Mouse (Mus musculus): ENCODE measurements around the gene Gm10644.

Gene Gm10644

GRCm38 (mm10) chr8:83980845-83981244 lies 25.8 kb upstream of the Gm10644 start:
- DNase-seq (ENCODE audit: extremely low spot score, low spot score) = no peak

GRCm38 (mm10) chr8:83980250-83980649 lies 25.2 kb upstream of the Gm10644 start:
- DNase-seq (ENCODE audit: extremely low spot score, low spot score) = no peak

- no peak for DNase-seq (ENCODE audit: extremely low spot score, low spot score)
Measured at GRCm38 (mm10) chr8:83978200-83978599, 23.2 kb upstream of the Gm10644 start.

- DNase-seq (ENCODE audit: extremely low spot score, low spot score) = no peak
Measured at GRCm38 (mm10) chr8:83977646-83978045, 22.6 kb upstream of the Gm10644 start.

GRCm38 (mm10) chr8:83976779-83977350 lies 21.9 kb upstream of the Gm10644 start:
- DNase-seq (ENCODE audit: extremely low spot score, low spot score) = no peak

GRCm38 (mm10) chr8:83976101-83976630 lies 21.2 kb upstream of the Gm10644 start:
- DNase-seq (ENCODE audit: extremely low spot score, low spot score) = no peak

- DNase-seq (ENCODE audit: extremely low spot score, low spot score) = no peak
Measured at GRCm38 (mm10) chr8:83974521-83974920, 19.5 kb upstream of the Gm10644 start.

GRCm38 (mm10) chr8:83973161-83974031 lies 18.4 kb upstream of the Gm10644 start:
- DNase-seq (ENCODE audit: extremely low spot score, low spot score) = no peak

- DNase-seq (ENCODE audit: extremely low spot score, low spot score) = peak; percentile 97
Measured at GRCm38 (mm10) chr8:83972150-83973120, 17.4 kb upstream of the Gm10644 start, which contains the start of gene Prkaca. Gene Prkaca, plus strand, starts transcription at chr8:83972993.

- DNase-seq (ENCODE audit: extremely low spot score, low spot score) = no peak
Measured at GRCm38 (mm10) chr8:83971661-83972060, 16.7 kb upstream of the Gm10644 start.

GRCm38 (mm10) chr8:83971121-83971520 lies 16.1 kb upstream of the Gm10644 start:
- no peak for DNase-seq (ENCODE audit: extremely low spot score, low spot score)

GRCm38 (mm10) chr8:83967701-83968100 lies 12.7 kb upstream of the Gm10644 start:
- DNase-seq (ENCODE audit: extremely low spot score, low spot score) = no peak

- no peak for DNase-seq (ENCODE audit: extremely low spot score, low spot score)
Measured at GRCm38 (mm10) chr8:83964015-83964765, 9.2 kb upstream of the Gm10644 start.

- DNase-seq (ENCODE audit: extremely low spot score, low spot score) = no peak
Measured at GRCm38 (mm10) chr8:83956789-83957188, 1.8 kb upstream of the Gm10644 start.

GRCm38 (mm10) chr8:83955958-83956218 lies 883 bp upstream of the Gm10644 start:
- no peak for DNase-seq (ENCODE audit: extremely low spot score, low spot score)

- DNase-seq (ENCODE audit: extremely low spot score, low spot score) = no peak
Measured at GRCm38 (mm10) chr8:83954749-83955105, 278 bp downstream of the Gm10644 start.

GRCm38 (mm10) chr8:83945540-83945939 lies 9.5 kb downstream of the Gm10644 start:
- no peak for DNase-seq (ENCODE audit: extremely low spot score, low spot score)

- DNase-seq (ENCODE audit: extremely low spot score, low spot score) = no peak
Measured at GRCm38 (mm10) chr8:83942446-83942845, 12.6 kb downstream of the Gm10644 start.

GRCm38 (mm10) chr8:83941066-83941677 lies 13.8 kb downstream of the Gm10644 start:
- DNase-seq (ENCODE audit: extremely low spot score, low spot score) = no peak

GRCm38 (mm10) chr8:83938330-83938729 lies 16.7 kb downstream of the Gm10644 start:
- DNase-seq (ENCODE audit: extremely low spot score, low spot score) = no peak

GRCm38 (mm10) chr8:83937645-83938044 lies 17.4 kb downstream of the Gm10644 start:
- no peak for DNase-seq (ENCODE audit: extremely low spot score, low spot score)

All from neural tube, embryonic 10.5 days (tissue).